Mouse (Mus musculus) heart, embryonic 16.5 days (tissue): ENCODE data around the gene Zbtb8os. TPM values are rescaled to one million over a fixed set of nuclear protein-coding genes. Genes with fewer than 3 reads are reported as not detected.

Experiments
- ATAC-seq: fragments of 200-750 bp; cut with Nextera tagmentation; replicated peaks from 2 replicates; pipeline ENCODE4 v1.8.0; 2017; ENCODE audit warnings: moderate number of reproducible peaks; ENCODE audit not compliant: insufficient read depth, low FRiP score; ENCODE audit errors: extremely low read depth
- H3K27ac ChIP-seq: fragments of 300-500 bp; sonication (generic); 2 replicates; pipeline ENCODE4 v1.5.1; 2014; ENCODE audit warnings: mild to moderate bottlenecking, low read length, control low read depth, moderate library complexity
- H3K27me3 ChIP-seq: fragments of 300-500 bp; sonication (generic); 2 replicates; pipeline ENCODE4 v1.6.1; 2014; ENCODE audit warnings: low read length, mixed read lengths; ENCODE audit not compliant: control insufficient read depth, insufficient read depth
- H3K36me3 ChIP-seq: fragments of 300-500 bp; sonication (generic); 2 replicates; pipeline ENCODE4 v1.6.1; 2014; ENCODE audit not compliant: control insufficient read depth, insufficient read depth
- H3K4me1 ChIP-seq: fragments of 300-500 bp; sonication (generic); 2 replicates; pipeline ENCODE4 v1.6.1; 2014; ENCODE audit warnings: low read length, mixed read lengths; ENCODE audit not compliant: control insufficient read depth, insufficient read depth
- H3K4me2 ChIP-seq: fragments of 300-500 bp; sonication (generic); 2 replicates; pipeline ENCODE4 v1.6.1; 2014; ENCODE audit warnings: low read depth, mild to moderate bottlenecking, control low read depth, low read length
- H3K4me3 ChIP-seq: fragments of 300-500 bp; sonication (generic); 2 replicates; pipeline ENCODE4 v1.5.1; 2014; ENCODE audit warnings: mild to moderate bottlenecking, control low read depth, low read length
- H3K9ac ChIP-seq: fragments of 300-500 bp; sonication (generic); 2 replicates; pipeline ENCODE4 v1.6.1; 2014; ENCODE audit warnings: low read length, control low read depth
- H3K9me3 ChIP-seq: fragments of 300-500 bp; sonication (generic); replicated peaks from 2 replicates; pipeline ENCODE4 v1.6.1; 2016; ENCODE audit warnings: low read length; ENCODE audit not compliant: control insufficient read depth
- WGBS: fragments of 180-500 bp; shearing (Covaris S2); extraction: QIAGEN DNeasy Blood & Tissue Kit; methylation state at CpG from one replicate; pipeline ENCODE4 v1.1.7; 2014; 5-methylcytosine and 5-hydroxymethylcytosine counted together
- polyA plus RNA-seq: library from polyadenylated mRNA; unstranded; fragments of >200 nt; fragmentation: Nextera tagmentation; extraction: Ambion mirVana; gene quantifications from 2 replicates; pipeline ENCODE4 v1.2.1, GENCODE M21; 2015

The Zbtb8os gene
- polyA plus RNA-seq, 1 experiment from 2014 or later = 41.7 TPM

DNA sequence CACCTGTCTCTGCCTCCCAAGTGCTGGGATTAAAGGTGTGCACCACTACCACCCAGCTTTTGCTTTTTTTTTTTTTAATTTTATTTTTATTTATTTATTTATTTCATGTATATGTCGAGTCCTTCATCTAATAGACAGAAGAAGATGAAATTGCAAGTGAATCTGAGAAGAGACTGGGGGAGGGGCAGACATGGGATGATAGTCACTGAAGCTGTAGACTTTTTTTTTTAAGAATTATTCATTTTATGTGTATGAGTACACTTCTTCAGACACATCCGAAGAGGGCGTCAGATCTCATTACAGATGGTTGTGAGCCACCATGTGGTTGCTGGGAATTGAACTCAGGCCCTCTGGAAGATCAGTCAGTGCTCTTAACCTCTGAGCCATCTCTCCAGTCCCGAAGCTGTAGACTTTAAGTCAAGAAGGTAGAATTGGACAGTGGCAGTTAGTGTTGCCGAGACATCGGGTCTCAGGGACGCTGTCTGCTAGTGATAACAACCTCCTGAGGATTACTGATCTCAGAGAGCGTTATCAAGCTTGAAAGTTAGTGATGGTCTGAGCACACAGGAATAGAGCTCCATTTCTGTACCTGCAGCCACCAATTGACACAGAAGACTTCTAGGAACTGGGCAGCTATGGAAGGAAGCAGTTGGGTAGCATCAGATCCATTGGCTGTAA lies 50.9 kb downstream of the Zbtb8os start:
- H3K9me3 ChIP-seq = no peaks in the 10 kb centered on the region
- H3K4me2 ChIP-seq = no peak overlapping the region
- no peaks in the 10 kb centered on the region for H3K4me1 ChIP-seq
- no peak overlapping the region for H3K27ac ChIP-seq
- no peak overlapping the region for H3K4me3 ChIP-seq
- no peak overlapping the region for H3K9ac ChIP-seq
- WGBS = 75% methylated on average over 8 of the region's 8 CpGs
- H3K27me3 ChIP-seq = no peaks in the 10 kb centered on the region
- ATAC-seq = no peak
- H3K36me3 ChIP-seq = no peaks in the 10 kb centered on the region

GRCm38 (mm10) chr4:129386989-129387388 lies 51.5 kb downstream of the Zbtb8os start:
- Histone ChIP-seq H3K4me3 (no peak overlapping the region), H3K36me3 (no peaks in the 10 kb centered on the region), H3K4me1 (no peaks in the 10 kb centered on the region), H3K9ac (no peak overlapping the region), H3K4me2 (no peak overlapping the region), H3K27me3 (no peaks in the 10 kb centered on the region), H3K9me3 (no peaks in the 10 kb centered on the region), H3K27ac (no peak overlapping the region)
- WGBS = 57% methylated on average over 2 of the region's 2 CpGs
- no peak for ATAC-seq

- Histone ChIP-seq H3K27ac (no peak overlapping the region), H3K4me2 (no peak overlapping the region), H3K4me3 (no peak overlapping the region), H3K9me3 (no peaks in the 10 kb centered on the region), H3K9ac (no peak overlapping the region), H3K36me3 (no peaks in the 10 kb centered on the region), H3K4me1 (no peaks in the 10 kb centered on the region), H3K27me3 (no peaks in the 10 kb centered on the region)
- ATAC-seq = no peak
- 80% methylated on average over 5 of the region's 5 CpGs for WGBS
Observed at GRCm38 (mm10) chr4:129388404-129388803, 52.9 kb downstream of the Zbtb8os start.

GRCm38 (mm10) chr4:129390216-129390743 lies 54.8 kb downstream of the Zbtb8os start:
- H3K4me3 ChIP-seq = no peak overlapping the region
- H3K9ac ChIP-seq = no peak overlapping the region
- WGBS = 60% methylated on average over 14 of the region's 14 CpGs
- no peak overlapping the region for H3K27ac ChIP-seq
- no peaks in the 10 kb centered on the region for H3K27me3 ChIP-seq
- H3K36me3 ChIP-seq = no peaks in the 10 kb centered on the region
- H3K4me2 ChIP-seq = no peak overlapping the region
- no peak for ATAC-seq
- no peaks in the 10 kb centered on the region for H3K4me1 ChIP-seq
- no peaks in the 10 kb centered on the region for H3K9me3 ChIP-seq

- no peaks in the 10 kb centered on the region for H3K27me3 ChIP-seq
- ATAC-seq = no peak
- no peak overlapping the region for H3K4me2 ChIP-seq
- H3K36me3 ChIP-seq = no peaks in the 10 kb centered on the region
- no peak overlapping the region for H3K9ac ChIP-seq
- H3K9me3 ChIP-seq = no peaks in the 10 kb centered on the region
- H3K4me3 ChIP-seq = no peak overlapping the region
- WGBS = 78% methylated on average over 7 of the region's 7 CpGs
- no peak overlapping the region for H3K27ac ChIP-seq
- no peaks in the 10 kb centered on the region for H3K4me1 ChIP-seq
Observed at GRCm38 (mm10) chr4:129390936-129391557, 55.6 kb downstream of the Zbtb8os start.

- H3K9me3 ChIP-seq = no peaks in the 10 kb centered on the region
- ATAC-seq = no peak; the same call in 1 of the 2 replicates
- 49% methylated on average over 12 of the region's 12 CpGs for WGBS
Observed at GRCm38 (mm10) chr4:129394089-129394870, 58.8 kb downstream of the Zbtb8os start.

DNA sequence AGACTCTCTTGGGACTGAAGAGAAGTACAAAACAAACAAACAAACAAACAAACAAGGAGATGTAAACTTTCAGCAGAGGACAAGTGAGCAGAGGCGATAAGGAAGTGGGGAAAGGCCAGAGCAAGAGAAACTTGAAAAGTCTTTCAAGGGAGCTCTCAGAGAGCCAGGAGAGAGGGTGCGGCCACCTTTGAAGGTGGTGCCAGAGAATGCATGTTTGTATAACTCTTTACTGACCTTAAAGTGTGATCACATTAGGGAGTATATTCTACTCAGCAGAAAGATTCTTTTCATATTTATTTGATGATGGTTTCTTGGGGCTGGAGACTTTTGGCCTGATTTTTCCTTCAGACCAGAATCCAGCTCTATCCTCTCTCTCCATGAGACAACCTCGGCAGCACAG lies 61.5 kb downstream of the Zbtb8os start:
- H3K36me3 ChIP-seq = no peaks in the 10 kb centered on the region
- no peak overlapping the region for H3K27ac ChIP-seq
- no peak overlapping the region for H3K4me3 ChIP-seq
- H3K9me3 ChIP-seq = no peaks in the 10 kb centered on the region
- H3K9ac ChIP-seq = no peak overlapping the region
- H3K27me3 ChIP-seq = no peaks in the 10 kb centered on the region
- H3K4me2 ChIP-seq = no peak overlapping the region
- 70% methylated on average over 3 of the region's 3 CpGs for WGBS
- no peaks in the 10 kb centered on the region for H3K4me1 ChIP-seq
- no peak for ATAC-seq

More at GRCm38 (mm10) chr4:129394089-129394870, 58.8 kb downstream of the Zbtb8os start:
- no peak overlapping the region for H3K27ac ChIP-seq
- H3K4me3 ChIP-seq = no peak overlapping the region
- H3K4me1 ChIP-seq = no peaks in the 10 kb centered on the region
- no peaks in the 10 kb centered on the region for H3K27me3 ChIP-seq
- H3K9ac ChIP-seq = no peak overlapping the region
- H3K4me2 ChIP-seq = no peak overlapping the region
- H3K36me3 ChIP-seq = no peaks in the 10 kb centered on the region

DNA sequence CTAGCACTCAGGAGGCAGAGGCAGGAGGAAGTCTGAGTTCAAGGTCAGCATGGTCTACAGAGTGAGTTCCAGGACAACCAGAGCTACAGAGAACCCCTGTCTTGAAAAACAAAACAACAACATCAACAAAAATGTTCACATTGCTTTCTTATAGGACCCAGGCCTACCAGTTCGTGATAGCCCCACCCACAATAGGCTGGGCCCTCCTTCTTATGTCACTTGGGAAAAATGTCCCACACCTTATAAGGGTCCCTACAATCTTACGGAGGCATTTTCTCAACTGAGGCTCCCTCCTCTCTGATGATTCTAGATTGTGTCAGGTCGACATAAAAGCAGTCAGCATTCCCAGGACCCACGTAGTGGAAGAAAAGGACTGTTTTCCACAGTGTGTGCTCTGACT lies 64.3 kb downstream of the Zbtb8os start:
- no peak overlapping the region for H3K9ac ChIP-seq
- H3K4me3 ChIP-seq = no peak overlapping the region
- H3K4me2 ChIP-seq = no peak overlapping the region
- no peaks in the 10 kb centered on the region for H3K27me3 ChIP-seq
- no peak for ATAC-seq
- no peaks in the 10 kb centered on the region for H3K9me3 ChIP-seq
- H3K36me3 ChIP-seq = no peaks in the 10 kb centered on the region
- WGBS = 77% methylated on average over 4 of the region's 4 CpGs
- no peak overlapping the region for H3K27ac ChIP-seq
- H3K4me1 ChIP-seq = no peaks in the 10 kb centered on the region
